Mouse (Mus musculus): Measurements from ENCODE around the gene Wee2. TPM values are rescaled to one million over a fixed set of nuclear protein-coding genes. Genes with fewer than 3 reads are reported as not detected.

Gene Wee2
- polyA plus RNA-seq, 1 experiment from 2014 or later, result 0.19 TPM

- no peak overlapping the region for H3K27ac ChIP-seq (ENCODE audit: low read depth, low read length)
- H3K27me3 ChIP-seq (ENCODE audit: control insufficient read depth, insufficient read depth, low read length), result no peaks in the 10 kb centered on the region
- ATAC-seq (ENCODE audit: low FRiP score) (no peak), DNase-seq (ENCODE audit: low spot score) (no peak)
- H3K9me3 ChIP-seq (ENCODE audit: control insufficient read depth, low read length), result no peaks in the 10 kb centered on the region
- H3K4me1 ChIP-seq (replicated peaks; ENCODE audit: control insufficient read depth, insufficient read depth, low read length), result no peaks in the 10 kb centered on the region
- no peak overlapping the region for H3K9ac ChIP-seq (ENCODE audit: low read depth, low read length)
- 92% methylated on average over 4 of the region's 4 CpGs for WGBS
- no peak overlapping the region for H3K4me3 ChIP-seq (ENCODE audit: low read depth, low read length)
- H3K36me3 ChIP-seq (ENCODE audit: control insufficient read depth, insufficient read depth, low read length), result no peaks in the 10 kb centered on the region
- H3K4me2 ChIP-seq (replicated peaks; ENCODE audit: low read depth, low read length), result no peak overlapping the region
These were observed 20.5 kb upstream of the Wee2 start for GRCm38 (mm10) chr6:40418386-40418785.

- H3K9ac ChIP-seq (ENCODE audit: low read depth, low read length), result no peak overlapping the region
- no peaks in the 10 kb centered on the region for H3K27me3 ChIP-seq (ENCODE audit: control insufficient read depth, insufficient read depth, low read length)
- no peak overlapping the region for H3K4me3 ChIP-seq (ENCODE audit: low read depth, low read length)
- no peak for DNase-seq (ENCODE audit: low spot score)
- no peaks in the 10 kb centered on the region for H3K36me3 ChIP-seq (ENCODE audit: control insufficient read depth, insufficient read depth, low read length)
- H3K4me1 ChIP-seq (replicated peaks; ENCODE audit: control insufficient read depth, insufficient read depth, low read length), result no peaks in the 10 kb centered on the region
- no peak overlapping the region for H3K4me2 ChIP-seq (replicated peaks; ENCODE audit: low read depth, low read length)
- no peak for ATAC-seq (ENCODE audit: low FRiP score)
- H3K27ac ChIP-seq (ENCODE audit: low read depth, low read length), result no peak overlapping the region
- no peaks in the 10 kb centered on the region for H3K9me3 ChIP-seq (ENCODE audit: control insufficient read depth, low read length)
- 95% methylated on average over 6 of the region's 6 CpGs for WGBS
These were observed 17.8 kb upstream of the Wee2 start for GRCm38 (mm10) chr6:40421099-40421498.

- Histone ChIP-seq H3K9ac (ENCODE audit: low read depth, low read length) (no peak overlapping the region), H3K4me3 (ENCODE audit: low read depth, low read length) (no peak overlapping the region), H3K4me2 (replicated peaks; ENCODE audit: low read depth, low read length) (no peak overlapping the region), H3K27me3 (ENCODE audit: control insufficient read depth, insufficient read depth, low read length) (no peaks in the 10 kb centered on the region), H3K4me1 (replicated peaks; ENCODE audit: control insufficient read depth, insufficient read depth, low read length) (no peaks in the 10 kb centered on the region), H3K27ac (ENCODE audit: low read depth, low read length) (no peak overlapping the region), H3K9me3 (ENCODE audit: control insufficient read depth, low read length) (no peaks in the 10 kb centered on the region), H3K36me3 (ENCODE audit: control insufficient read depth, insufficient read depth, low read length) (no peaks in the 10 kb centered on the region)
- DNase-seq (ENCODE audit: low spot score) (no peak), ATAC-seq (ENCODE audit: low FRiP score) (no peak)
- WGBS, result 57% methylated on average over 1 of the region's 1 CpGs
These were observed 15.9 kb upstream of the Wee2 start for GRCm38 (mm10) chr6:40423013-40423412.

GRCm38 (mm10) chr6:40423774-40424173 lies 15.1 kb upstream of the Wee2 start:
- 76% methylated on average over 1 of the region's 1 CpGs for WGBS
- Histone ChIP-seq H3K27ac (ENCODE audit: low read depth, low read length) (no peak overlapping the region), H3K9ac (ENCODE audit: low read depth, low read length) (no peak overlapping the region), H3K27me3 (ENCODE audit: control insufficient read depth, insufficient read depth, low read length) (no peaks in the 10 kb centered on the region), H3K4me2 (replicated peaks; ENCODE audit: low read depth, low read length) (no peak overlapping the region), H3K4me3 (ENCODE audit: low read depth, low read length) (no peak overlapping the region), H3K4me1 (replicated peaks; ENCODE audit: control insufficient read depth, insufficient read depth, low read length) (no peaks in the 10 kb centered on the region), H3K36me3 (ENCODE audit: control insufficient read depth, insufficient read depth, low read length) (no peaks in the 10 kb centered on the region), H3K9me3 (ENCODE audit: control insufficient read depth, low read length) (no peaks in the 10 kb centered on the region)
- DNase-seq (ENCODE audit: low spot score) (peak; percentile 60), ATAC-seq (ENCODE audit: low FRiP score) (no peak)

- Histone ChIP-seq H3K4me1 (replicated peaks; ENCODE audit: control insufficient read depth, insufficient read depth, low read length) (no peaks in the 10 kb centered on the region), H3K27me3 (ENCODE audit: control insufficient read depth, insufficient read depth, low read length) (no peaks in the 10 kb centered on the region), H3K9ac (ENCODE audit: low read depth, low read length) (no peak overlapping the region), H3K27ac (ENCODE audit: low read depth, low read length) (no peak overlapping the region), H3K36me3 (ENCODE audit: control insufficient read depth, insufficient read depth, low read length) (no peaks in the 10 kb centered on the region), H3K4me2 (replicated peaks; ENCODE audit: low read depth, low read length) (no peak overlapping the region), H3K4me3 (ENCODE audit: low read depth, low read length) (no peak overlapping the region), H3K9me3 (ENCODE audit: control insufficient read depth, low read length) (no peaks in the 10 kb centered on the region)
- ATAC-seq (ENCODE audit: low FRiP score) (no peak), DNase-seq (ENCODE audit: low spot score) (no peak)
- WGBS, result 93% methylated on average over 7 of the region's 7 CpGs
These were observed 11.4 kb upstream of the Wee2 start for GRCm38 (mm10) chr6:40427441-40427840.

- 83% methylated on average over 3 of the region's 3 CpGs for WGBS
- no peaks in the 10 kb centered on the region for H3K9me3 ChIP-seq (ENCODE audit: control insufficient read depth, low read length)
- no peak overlapping the region for H3K9ac ChIP-seq (ENCODE audit: low read depth, low read length)
These were observed 10.2 kb upstream of the Wee2 start for GRCm38 (mm10) chr6:40428696-40429095.

GRCm38 (mm10) chr6:40429521-40429931 lies 9.4 kb upstream of the Wee2 start:
- Histone ChIP-seq H3K4me1 (replicated peaks; ENCODE audit: control insufficient read depth, insufficient read depth, low read length) (no peaks in the 10 kb centered on the region), H3K27ac (ENCODE audit: low read depth, low read length) (no peak overlapping the region), H3K27me3 (ENCODE audit: control insufficient read depth, insufficient read depth, low read length) (no peaks in the 10 kb centered on the region), H3K4me3 (ENCODE audit: low read depth, low read length) (no peak overlapping the region), H3K4me2 (replicated peaks; ENCODE audit: low read depth, low read length) (no peak overlapping the region), H3K9ac (ENCODE audit: low read depth, low read length) (no peak overlapping the region), H3K36me3 (ENCODE audit: control insufficient read depth, insufficient read depth, low read length) (no peaks in the 10 kb centered on the region), H3K9me3 (ENCODE audit: control insufficient read depth, low read length) (no peaks in the 10 kb centered on the region)
- DNase-seq (ENCODE audit: low spot score), result no peak
- no peak for ATAC-seq (ENCODE audit: low FRiP score)
- 79% methylated on average over 4 of the region's 4 CpGs for WGBS

More at GRCm38 (mm10) chr6:40428696-40429095, 10.2 kb upstream of the Wee2 start:
- Histone ChIP-seq H3K4me2 (replicated peaks; ENCODE audit: low read depth, low read length) (no peak overlapping the region), H3K27me3 (ENCODE audit: control insufficient read depth, insufficient read depth, low read length) (no peaks in the 10 kb centered on the region), H3K4me3 (ENCODE audit: low read depth, low read length) (no peak overlapping the region), H3K4me1 (replicated peaks; ENCODE audit: control insufficient read depth, insufficient read depth, low read length) (no peaks in the 10 kb centered on the region), H3K27ac (ENCODE audit: low read depth, low read length) (no peak overlapping the region), H3K36me3 (ENCODE audit: control insufficient read depth, insufficient read depth, low read length) (no peaks in the 10 kb centered on the region)
- no peak for DNase-seq (ENCODE audit: low spot score)
- no peak for ATAC-seq (ENCODE audit: low FRiP score)

- no peaks in the 10 kb centered on the region for H3K36me3 ChIP-seq (ENCODE audit: control insufficient read depth, insufficient read depth, low read length)
- ATAC-seq (ENCODE audit: low FRiP score) (no peak), DNase-seq (ENCODE audit: low spot score) (no peak)
- WGBS, result 79% methylated on average over 3 of the region's 3 CpGs
- H3K27me3 ChIP-seq (ENCODE audit: control insufficient read depth, insufficient read depth, low read length), result no peaks in the 10 kb centered on the region
- no peak overlapping the region for H3K4me3 ChIP-seq (ENCODE audit: low read depth, low read length)
- no peak overlapping the region for H3K9ac ChIP-seq (ENCODE audit: low read depth, low read length)
- H3K27ac ChIP-seq (ENCODE audit: low read depth, low read length), result no peak overlapping the region
- peaks cover 4% of the 10 kb centered on the region; the same call in 1 of the 2 replicates for H3K4me1 ChIP-seq (replicated peaks; ENCODE audit: control insufficient read depth, insufficient read depth, low read length)
- H3K9me3 ChIP-seq (ENCODE audit: control insufficient read depth, low read length), result no peaks in the 10 kb centered on the region
- H3K4me2 ChIP-seq (replicated peaks; ENCODE audit: low read depth, low read length), result no peak overlapping the region
These were observed 8.6 kb upstream of the Wee2 start for GRCm38 (mm10) chr6:40430251-40430650.

GRCm38 (mm10) chr6:40430878-40431277 lies 8.0 kb upstream of the Wee2 start:
- ATAC-seq (ENCODE audit: low FRiP score), result no peak
- peaks cover 4% of the 10 kb centered on the region; the same call in 1 of the 2 replicates for H3K4me1 ChIP-seq (replicated peaks; ENCODE audit: control insufficient read depth, insufficient read depth, low read length)
- H3K36me3 ChIP-seq (ENCODE audit: control insufficient read depth, insufficient read depth, low read length), result no peaks in the 10 kb centered on the region
- no peaks in the 10 kb centered on the region for H3K9me3 ChIP-seq (ENCODE audit: control insufficient read depth, low read length)
- no peak for DNase-seq (ENCODE audit: low spot score)
- no peak overlapping the region for H3K27ac ChIP-seq (ENCODE audit: low read depth, low read length)
- no peak overlapping the region for H3K4me2 ChIP-seq (replicated peaks; ENCODE audit: low read depth, low read length)
- H3K9ac ChIP-seq (ENCODE audit: low read depth, low read length), result no peak overlapping the region
- no peaks in the 10 kb centered on the region for H3K27me3 ChIP-seq (ENCODE audit: control insufficient read depth, insufficient read depth, low read length)
- 91% methylated on average over 3 of the region's 3 CpGs for WGBS
- no peak overlapping the region for H3K4me3 ChIP-seq (ENCODE audit: low read depth, low read length)
